Mouse (Mus musculus): ENCODE data around the gene Gpr152. TPM values are rescaled to one million over a fixed set of nuclear protein-coding genes. Genes with fewer than 3 reads are reported as not detected.

The Gpr152 gene
- total and polyA plus RNA-seq, 2 experiments from 2014 or later: 0.16 TPM; not detected in 1

GRCm38 (mm10) chr19:4099837-4100717 is 39.5 kb upstream of the Gpr152 start, which contains the start of gene Pitpnm1:
Gene Pitpnm1 (plus strand): TSS chr19:4099998.
- Histone ChIP-seq H3K27ac (ENCODE audit: low read depth, low read length) (peak within 1 kb of the TSS; percentile 72), H3K4me1 (ENCODE audit: insufficient read depth, low read length) (peaks cover 28% of the 10 kb centered on the region; the same call in 1 of the 2 replicates)
- WGBS: 2% methylated on average over 51 of the region's 53 CpGs

GRCm38 (mm10) chr19:4100718-4101261 is 38.8 kb upstream of the Gpr152 start:
- DNase-seq (ENCODE audit: low spot score) (peak; percentile 55), ATAC-seq (ENCODE audit: low FRiP score) (peak; percentile 14; the same call in 1 of the 2 replicates)
- Histone ChIP-seq H3K4me1 (ENCODE audit: insufficient read depth, low read length) (peaks cover 28% of the 10 kb centered on the region; the same call in 1 of the 2 replicates), H3K27ac (ENCODE audit: low read depth, low read length) (peak overlapping the region; percentile 72), H3K9ac (replicated peaks; ENCODE audit: low read length, poor library complexity, severe bottlenecking) (peak overlapping the region; percentile 66), H3K9me3 (ENCODE audit: low read length) (no peaks in the 10 kb centered on the region), H3K27me3 (ENCODE audit: insufficient read depth, low read length) (no peaks in the 10 kb centered on the region), H3K4me2 (ENCODE audit: low read depth, low read length, poor library complexity, severe bottlenecking) (peak overlapping the region; percentile 70), H3K4me3 (ENCODE audit: low read depth, low read length) (peak overlapping the region; percentile 53), H3K36me3 (ENCODE audit: insufficient read depth, low read length) (peaks cover 21% of the 10 kb centered on the region)
- WGBS: 2% methylated on average over 36 of the region's 52 CpGs
- no peak for TF ChIP-seq CTCF (IDR thresholded peaks at IDR 0.05)

More at GRCm38 (mm10) chr19:4099837-4100717, 39.5 kb upstream of the Gpr152 start, which contains the start of gene Pitpnm1:
- Histone ChIP-seq H3K36me3 (ENCODE audit: insufficient read depth, low read length) (peaks cover 15% of the 10 kb centered on the region), H3K9ac (replicated peaks; ENCODE audit: low read length, poor library complexity, severe bottlenecking) (peak within 1 kb of the TSS; percentile 66), H3K4me2 (ENCODE audit: low read depth, low read length, poor library complexity, severe bottlenecking) (peak within 1 kb of the TSS; percentile 70), H3K27me3 (ENCODE audit: insufficient read depth, low read length) (no peaks in the 10 kb centered on the region), H3K9me3 (ENCODE audit: low read length) (no peaks in the 10 kb centered on the region), H3K4me3 (ENCODE audit: low read depth, low read length) (peak within 1 kb of the TSS; percentile 53)
- DNase-seq (ENCODE audit: low spot score) (no peak), ATAC-seq (ENCODE audit: low FRiP score) (no peak)
- TF ChIP-seq CTCF (IDR thresholded peaks at IDR 0.05): no peak

- peak; percentile 53 for DNase-seq (ENCODE audit: low spot score)
- WGBS: 40% methylated on average over 6 of the region's 6 CpGs
Measured at GRCm38 (mm10) chr19:4101466-4101865, 38.1 kb upstream of the Gpr152 start.

GRCm38 (mm10) chr19:4102049-4102448 is 37.5 kb upstream of the Gpr152 start:
- Histone ChIP-seq H3K27me3 (ENCODE audit: insufficient read depth, low read length) (no peaks in the 10 kb centered on the region), H3K4me2 (ENCODE audit: low read depth, low read length, poor library complexity, severe bottlenecking) (peak overlapping the region; percentile 70), H3K4me3 (ENCODE audit: low read depth, low read length) (peak overlapping the region; percentile 53), H3K4me1 (ENCODE audit: insufficient read depth, low read length) (peaks cover 28% of the 10 kb centered on the region; the same call in 1 of the 2 replicates), H3K9me3 (ENCODE audit: low read length) (no peaks in the 10 kb centered on the region), H3K36me3 (ENCODE audit: insufficient read depth, low read length) (peaks cover 28% of the 10 kb centered on the region), H3K9ac (replicated peaks; ENCODE audit: low read length, poor library complexity, severe bottlenecking) (peak overlapping the region; percentile 66; the same call in 1 of the 2 replicates), H3K27ac (ENCODE audit: low read depth, low read length) (no peak overlapping the region)
- ATAC-seq (ENCODE audit: low FRiP score) (no peak), DNase-seq (ENCODE audit: low spot score) (no peak)
- 98% methylated on average over 2 of the region's 2 CpGs for WGBS
- no peak for TF ChIP-seq CTCF (IDR thresholded peaks at IDR 0.05)

More at GRCm38 (mm10) chr19:4101466-4101865, 38.1 kb upstream of the Gpr152 start:
- no peak for ATAC-seq (ENCODE audit: low FRiP score)
- Histone ChIP-seq H3K27me3 (ENCODE audit: insufficient read depth, low read length) (no peaks in the 10 kb centered on the region), H3K27ac (ENCODE audit: low read depth, low read length) (peak overlapping the region; percentile 72), H3K4me1 (ENCODE audit: insufficient read depth, low read length) (peaks cover 28% of the 10 kb centered on the region; the same call in 1 of the 2 replicates), H3K4me2 (ENCODE audit: low read depth, low read length, poor library complexity, severe bottlenecking) (peak overlapping the region; percentile 70), H3K9me3 (ENCODE audit: low read length) (no peaks in the 10 kb centered on the region), H3K36me3 (ENCODE audit: insufficient read depth, low read length) (peaks cover 23% of the 10 kb centered on the region), H3K4me3 (ENCODE audit: low read depth, low read length) (peak overlapping the region; percentile 53), H3K9ac (replicated peaks; ENCODE audit: low read length, poor library complexity, severe bottlenecking) (peak overlapping the region; percentile 66)
- peak; percentile 56 for TF ChIP-seq CTCF (IDR thresholded peaks at IDR 0.05)

- no peak overlapping the region for H3K4me2 ChIP-seq (ENCODE audit: low read depth, low read length, poor library complexity, severe bottlenecking)
- no peak for TF ChIP-seq CTCF (IDR thresholded peaks at IDR 0.05)
- DNase-seq (ENCODE audit: low spot score) (no peak), ATAC-seq (ENCODE audit: low FRiP score) (no peak)
- WGBS: 95% methylated on average over 12 of the region's 12 CpGs
- no peak overlapping the region for H3K9ac ChIP-seq (replicated peaks; ENCODE audit: low read length, poor library complexity, severe bottlenecking)
- peaks cover 34% of the 10 kb centered on the region for H3K36me3 ChIP-seq (ENCODE audit: insufficient read depth, low read length)
- peaks cover 26% of the 10 kb centered on the region; the same call in 1 of the 2 replicates for H3K4me1 ChIP-seq (ENCODE audit: insufficient read depth, low read length)
- H3K27ac ChIP-seq (ENCODE audit: low read depth, low read length): no peak overlapping the region
- no peaks in the 10 kb centered on the region for H3K9me3 ChIP-seq (ENCODE audit: low read length)
- H3K4me3 ChIP-seq (ENCODE audit: low read depth, low read length): no peak overlapping the region
- H3K27me3 ChIP-seq (ENCODE audit: insufficient read depth, low read length): no peaks in the 10 kb centered on the region
Measured at GRCm38 (mm10) chr19:4102626-4103025, 37.0 kb upstream of the Gpr152 start.
